Mouse (Mus musculus) bone marrow, adult 2 months (tissue): Measurements from ENCODE around the gene Fgf2. TPM values are rescaled to one million over a fixed set of nuclear protein-coding genes. Genes with fewer than 3 reads are reported as not detected.

Experiments
- H3K27ac ChIP-seq: fragments of 200-500 bp; 2 replicates; pipeline ENCODE4 v1.5.1; 2012; ENCODE audit warnings: low read depth, mild to moderate bottlenecking, control low read depth, inconsistent platforms, low read length; ENCODE audit not compliant: control insufficient read depth, poor library complexity, insufficient read depth
- H3K4me1 ChIP-seq: fragments of 200-500 bp; 2 replicates; pipeline ENCODE4 v1.6.1; 2011; ENCODE audit warnings: low read length; ENCODE audit not compliant: control insufficient read depth, insufficient read depth
- H3K4me3 ChIP-seq: fragments of 200-500 bp; replicated peaks from 2 replicates; pipeline ENCODE3; 2011; ENCODE audit warnings: mild to moderate bottlenecking, low read depth, low read length, control low read depth; ENCODE audit not compliant: control insufficient read depth
- CTCF ChIP-seq: fragments of 200-500 bp; IDR thresholded peaks from 2 replicates; pipeline ENCODE4 v1.5.1; 2011; ENCODE audit warnings: low read length, control low read depth; ENCODE audit not compliant: control insufficient read depth, insufficient read depth
- POLR2A ChIP-seq: fragments of 200-500 bp; IDR thresholded peaks from 2 replicates; pipeline ENCODE4 v1.6.1; 2011; ENCODE audit warnings: low read depth, mild to moderate bottlenecking, control low read depth, low read length, borderline replicate concordance; ENCODE audit not compliant: control insufficient read depth
- WGBS: fragments of 180-500 bp; shearing (Covaris S2); methylation state at CpG from one replicate; pipeline ENCODE4 v1.1.7; 2018; 5-methylcytosine and 5-hydroxymethylcytosine counted together
- polyA plus RNA-seq: library from polyadenylated mRNA; stranded (reverse); fragments of >200 nt; gene quantifications from 2 replicates; pipeline ENCODE4 v1.2.4, GENCODE M21; 2011; ENCODE audit warnings: low replicate concordance; ENCODE audit not compliant: missing spikeins, insufficient read depth, insufficient read length

Fgf2 gene
- polyA plus RNA-seq, 1 experiment = 0.67 TPM

GRCm38 (mm10) chr3:37324310-37324709, 23.8 kb upstream of the Fgf2 start:
- no peak overlapping the region for H3K27ac ChIP-seq
- 22% methylated on average over 3 of the region's 3 CpGs for WGBS
- H3K4me3 ChIP-seq = no peak overlapping the region
- TF ChIP-seq POLR2A = no peak
- TF ChIP-seq CTCF = no peak
- no peaks in the 10 kb centered on the region for H3K4me1 ChIP-seq

GRCm38 (mm10) chr3:37325317-37326112, 22.6 kb upstream of the Fgf2 start:
- no peak for TF ChIP-seq POLR2A
- TF ChIP-seq CTCF = no peak
- 73% methylated on average over 5 of the region's 5 CpGs for WGBS
- Histone ChIP-seq H3K27ac (no peak overlapping the region), H3K4me1 (no peaks in the 10 kb centered on the region; the same call in 1 of the 2 replicates), H3K4me3 (no peak overlapping the region)

- H3K4me1 ChIP-seq = no peaks in the 10 kb centered on the region; the same call in 1 of the 2 replicates
- no peak overlapping the region for H3K27ac ChIP-seq
- no peak overlapping the region for H3K4me3 ChIP-seq
- TF ChIP-seq POLR2A = no peak
- TF ChIP-seq CTCF = no peak
- WGBS = 63% methylated on average over 3 of the region's 3 CpGs
Measured at GRCm38 (mm10) chr3:37326627-37327026, 21.5 kb upstream of the Fgf2 start.

GRCm38 (mm10) chr3:37328489-37328888, 19.7 kb upstream of the Fgf2 start:
- TF ChIP-seq POLR2A (no peak), CTCF (no peak)
- H3K4me1 ChIP-seq = no peaks in the 10 kb centered on the region; the same call in 1 of the 2 replicates
- H3K4me3 ChIP-seq = no peak overlapping the region
- H3K27ac ChIP-seq = no peak overlapping the region
- WGBS = 23% methylated on average over 2 of the region's 2 CpGs

- WGBS = 88% methylated on average over 1 of the region's 1 CpGs
- Histone ChIP-seq H3K4me3 (no peak overlapping the region), H3K4me1 (no peaks in the 10 kb centered on the region; the same call in 1 of the 2 replicates), H3K27ac (no peak overlapping the region)
- TF ChIP-seq POLR2A (no peak), CTCF (no peak)
Measured at GRCm38 (mm10) chr3:37329963-37330362, 18.2 kb upstream of the Fgf2 start.

- TF ChIP-seq POLR2A (no peak), CTCF (no peak)
- Histone ChIP-seq H3K27ac (no peak overlapping the region), H3K4me3 (no peak overlapping the region), H3K4me1 (no peaks in the 10 kb centered on the region; the same call in 1 of the 2 replicates)
- 16% methylated on average over 6 of the region's 6 CpGs for WGBS
Measured at GRCm38 (mm10) chr3:37331999-37332449, 16.1 kb upstream of the Fgf2 start.

GRCm38 (mm10) chr3:37334053-37334452, 14.1 kb upstream of the Fgf2 start:
- Histone ChIP-seq H3K4me3 (no peak overlapping the region), H3K4me1 (no peaks in the 10 kb centered on the region; the same call in 1 of the 2 replicates), H3K27ac (no peak overlapping the region)
- TF ChIP-seq CTCF = no peak
- no peak for TF ChIP-seq POLR2A
- WGBS = 79% methylated on average over 4 of the region's 4 CpGs

- TF ChIP-seq CTCF = peak; percentile 66
- TF ChIP-seq POLR2A = no peak
- WGBS = 68% methylated on average over 5 of the region's 5 CpGs
Measured at GRCm38 (mm10) chr3:37341110-37341509, 7.0 kb upstream of the Fgf2 start.

More at GRCm38 (mm10) chr3:37341110-37341509, 7.0 kb upstream of the Fgf2 start:
- Histone ChIP-seq H3K4me1 (no peaks in the 10 kb centered on the region), H3K4me3 (no peak overlapping the region), H3K27ac (no peak overlapping the region)
